Mouse (Mus musculus) lung, embryonic 16.5 days (tissue): ENCODE data around the gene Olfr487. TPM values are rescaled to one million over a fixed set of nuclear protein-coding genes. Genes with fewer than 3 reads are reported as not detected.
"Not testable (repeated sequence)": the region's sequence is repeated elsewhere in the genome, so short reads cannot be mapped to it uniquely, and the experiment has no call there.

Experiments used
- ATAC-seq: fragments of 200-750 bp; cut with Nextera tagmentation; 2 replicates; pipeline ENCODE4 v1.8.0; 2017; ENCODE audit warnings: low read depth, mild to moderate bottlenecking, moderate library complexity
- H3K27ac ChIP-seq: fragments of 300-500 bp; sonication (generic); 2 replicates; pipeline ENCODE4 v1.5.1; 2014; ENCODE audit warnings: mild to moderate bottlenecking, control low read depth, low read length
- H3K27me3 ChIP-seq: fragments of 300-500 bp; sonication (generic); 2 replicates; pipeline ENCODE4 v1.6.1; 2014; ENCODE audit warnings: low read depth, low read length, mixed read lengths; ENCODE audit not compliant: control insufficient read depth, insufficient read depth
- H3K36me3 ChIP-seq: fragments of 300-500 bp; sonication (generic); 2 replicates; pipeline ENCODE4 v1.6.1; 2014; ENCODE audit warnings: low read length; ENCODE audit not compliant: control insufficient read depth, insufficient read depth
- H3K4me1 ChIP-seq: fragments of 300-500 bp; sonication (generic); replicated peaks from 2 replicates; pipeline ENCODE4 v1.6.1; 2014; ENCODE audit warnings: low read length, mixed read lengths; ENCODE audit not compliant: control insufficient read depth, insufficient read depth
- H3K4me2 ChIP-seq: fragments of 300-500 bp; sonication (generic); 2 replicates; pipeline ENCODE4 v1.6.1; 2014; ENCODE audit warnings: low read depth, low read length, control low read depth
- H3K4me3 ChIP-seq: fragments of 300-500 bp; sonication (generic); 2 replicates; pipeline ENCODE4 v1.5.1; 2014; ENCODE audit warnings: mild to moderate bottlenecking, low read length, control low read depth
- H3K9ac ChIP-seq: fragments of 300-500 bp; sonication (generic); 2 replicates; pipeline ENCODE4 v1.6.1; 2014; ENCODE audit warnings: low read length, control low read depth
- H3K9me3 ChIP-seq: fragments of 300-500 bp; sonication (generic); 2 replicates; pipeline ENCODE4 v1.6.1; 2016; ENCODE audit warnings: low read length; ENCODE audit not compliant: control insufficient read depth
- WGBS: fragments of 180-500 bp; shearing (Covaris S2); extraction: QIAGEN DNeasy Blood & Tissue Kit; methylation state at CpG from one replicate; pipeline ENCODE4 v1.1.7; 2014; 5-methylcytosine and 5-hydroxymethylcytosine counted together
- polyA plus RNA-seq: library from polyadenylated mRNA; unstranded; fragments of >200 nt; fragmentation: Nextera tagmentation; extraction: Ambion mirVana; gene quantifications from 2 replicates; pipeline ENCODE4 v1.2.1, GENCODE M21; 2015

Gene Olfr487
- polyA plus RNA-seq, result not detected in 2 replicates

GRCm38 (mm10) chr7:108214536-108214935, at the start of gene Olfr487:
Gene Olfr487 (minus strand): TSS chr7:108214636.
- not testable (repeated sequence) for ATAC-seq, H3K4me1 ChIP-seq, H3K4me2 ChIP-seq, H3K9ac ChIP-seq, H3K27me3 ChIP-seq, H3K9me3 ChIP-seq, H3K36me3 ChIP-seq, H3K27ac ChIP-seq, H3K4me3 ChIP-seq

GRCm38 (mm10) chr7:108258247-108258646, 43.8 kb upstream of the Olfr487 start, which contains the start of gene Olfr488:
Gene Olfr488 (minus strand): TSS chr7:108258347.
- H3K27me3 ChIP-seq, result no peaks in the 10 kb centered on the region
- no peak within 1 kb of the TSS for H3K4me2 ChIP-seq
- no peaks in the 10 kb centered on the region for H3K9me3 ChIP-seq
- H3K36me3 ChIP-seq, result no peaks in the 10 kb centered on the region
- H3K27ac ChIP-seq, result no peak within 1 kb of the TSS
- H3K4me3 ChIP-seq, result no peak within 1 kb of the TSS
- no peaks in the 10 kb centered on the region for H3K4me1 ChIP-seq
- H3K9ac ChIP-seq, result no peak within 1 kb of the TSS
- no peak for ATAC-seq

- ATAC-seq, result no peak
- no peak overlapping the region for H3K9ac ChIP-seq
- WGBS, result 70% methylated on average over 3 of the region's 3 CpGs
- H3K4me1 ChIP-seq, result no peaks in the 10 kb centered on the region
- H3K27ac ChIP-seq, result no peak overlapping the region
- no peak overlapping the region for H3K4me3 ChIP-seq
- H3K9me3 ChIP-seq, result no peaks in the 10 kb centered on the region
- H3K27me3 ChIP-seq, result no peaks in the 10 kb centered on the region
- no peaks in the 10 kb centered on the region for H3K36me3 ChIP-seq
- no peak overlapping the region for H3K4me2 ChIP-seq
Measured at GRCm38 (mm10) chr7:108233551-108233950, 19.1 kb upstream of the Olfr487 start.

DNA sequence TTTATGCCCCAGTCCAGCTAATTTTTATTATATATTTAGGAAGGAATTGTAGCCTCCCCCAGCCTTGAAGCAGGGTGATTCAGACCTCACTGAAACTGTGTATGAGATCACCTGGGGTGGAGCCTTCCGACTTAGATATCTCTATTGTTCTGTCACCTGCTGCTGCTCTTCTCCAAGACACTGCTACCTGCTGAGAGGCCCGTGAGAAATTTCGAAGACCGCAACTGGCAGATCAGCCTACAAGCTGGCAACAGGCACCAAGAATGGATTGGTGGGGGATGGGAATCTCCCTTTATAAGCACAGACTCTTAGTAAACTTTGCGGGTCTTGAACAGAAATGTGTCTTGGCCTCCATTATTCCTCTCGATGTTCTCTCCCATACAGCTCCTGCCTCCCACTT, 17.5 kb downstream of the Olfr487 start:
- ATAC-seq, result no peak
- 71% methylated on average over 6 of the region's 6 CpGs for WGBS

DNA sequence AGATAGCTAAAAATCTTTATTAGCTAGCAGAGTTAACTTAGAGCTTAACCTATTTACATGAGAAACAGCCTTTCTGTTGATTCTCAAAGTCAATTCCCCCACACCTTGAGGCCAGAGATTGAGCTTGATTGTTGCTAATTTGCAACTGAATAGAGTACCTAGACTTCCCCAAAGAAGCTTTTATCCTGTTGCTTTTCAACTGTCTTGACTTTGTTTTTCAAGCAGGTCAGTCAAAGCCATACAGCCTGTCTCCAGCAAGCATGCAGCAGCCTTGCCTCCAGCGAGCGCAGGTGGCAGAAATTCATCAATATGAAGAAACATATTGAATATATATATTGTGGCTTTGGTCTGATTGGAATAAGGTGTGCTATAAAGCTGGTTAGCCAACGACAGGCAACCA, 18.1 kb downstream of the Olfr487 start:
- H3K36me3 ChIP-seq, H3K4me1 ChIP-seq, H3K27me3 ChIP-seq, H3K9me3 ChIP-seq, ATAC-seq, H3K9ac ChIP-seq, H3K4me2 ChIP-seq, H3K27ac ChIP-seq, H3K4me3 ChIP-seq: not testable (repeated sequence)
- WGBS, result 54% methylated on average over 3 of the region's 3 CpGs

More for the DNA sequence above, 17.5 kb downstream of the Olfr487 start:
- Histone ChIP-seq H3K36me3 (no peaks in the 10 kb centered on the region), H3K4me1 (no peaks in the 10 kb centered on the region), H3K9me3 (no peaks in the 10 kb centered on the region), H3K4me3 (no peak overlapping the region), H3K27me3 (no peaks in the 10 kb centered on the region), H3K9ac (no peak overlapping the region), H3K27ac (no peak overlapping the region), H3K4me2 (no peak overlapping the region)

DNA sequence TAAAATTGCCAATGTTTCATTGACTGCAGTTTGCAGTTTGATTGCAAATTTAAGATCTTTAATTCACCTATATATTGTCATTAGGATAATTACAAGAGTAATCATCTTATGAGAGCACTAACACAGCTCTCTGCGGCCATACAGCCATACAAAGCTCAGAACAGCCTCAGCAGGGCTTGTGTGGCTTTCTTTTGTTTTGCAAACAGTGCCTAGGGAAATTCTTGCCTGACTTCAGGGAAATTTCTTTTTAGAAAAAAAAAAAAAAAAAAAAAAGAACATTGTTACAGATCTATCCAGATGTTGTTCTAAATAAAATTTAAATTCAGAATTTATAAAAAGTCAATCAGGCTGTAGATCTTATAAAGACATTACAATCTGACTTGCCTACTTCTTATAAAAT, 21.7 kb downstream of the Olfr487 start:
- WGBS, result 63% methylated on average over 1 of the region's 1 CpGs
- not testable (repeated sequence) for H3K4me3 ChIP-seq, H3K9me3 ChIP-seq, H3K4me2 ChIP-seq, H3K9ac ChIP-seq, H3K4me1 ChIP-seq, H3K36me3 ChIP-seq, H3K27me3 ChIP-seq, ATAC-seq, H3K27ac ChIP-seq

DNA sequence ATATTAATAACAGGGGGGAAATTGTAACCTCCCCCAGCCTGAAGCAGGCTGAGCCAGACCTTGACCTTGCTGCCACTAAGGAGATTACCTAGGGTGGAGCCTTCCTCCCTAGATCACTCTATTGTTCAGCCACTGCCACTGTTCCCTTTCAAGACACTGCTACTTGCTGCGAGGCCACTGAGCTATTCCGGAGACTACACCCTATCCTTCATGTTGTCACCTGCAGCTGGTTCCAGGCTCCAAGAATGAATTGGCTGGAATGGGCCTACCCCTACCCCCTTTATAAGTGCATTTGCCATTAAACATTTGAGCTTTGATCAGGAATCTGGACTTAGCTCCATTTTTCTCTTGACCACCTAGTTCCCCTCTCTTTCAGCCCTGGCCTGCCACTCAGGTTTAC, 23.2 kb downstream of the Olfr487 start:
- not testable (repeated sequence) for H3K9ac ChIP-seq, ATAC-seq, H3K27me3 ChIP-seq, H3K4me3 ChIP-seq, H3K9me3 ChIP-seq, H3K27ac ChIP-seq, H3K4me2 ChIP-seq, H3K4me1 ChIP-seq, H3K36me3 ChIP-seq
- WGBS, result 62% methylated on average over 2 of the region's 2 CpGs

GRCm38 (mm10) chr7:108185237-108185636, 29.2 kb downstream of the Olfr487 start:
- H3K4me3 ChIP-seq, H3K4me2 ChIP-seq, ATAC-seq: not testable (repeated sequence)

GRCm38 (mm10) chr7:108184401-108184800, 30.0 kb downstream of the Olfr487 start:
- H3K27ac ChIP-seq, H3K27me3 ChIP-seq, H3K9me3 ChIP-seq, H3K4me3 ChIP-seq, ATAC-seq, H3K4me1 ChIP-seq, H3K36me3 ChIP-seq, H3K4me2 ChIP-seq, H3K9ac ChIP-seq: not testable (repeated sequence)
- 81% methylated on average over 3 of the region's 3 CpGs for WGBS

More at GRCm38 (mm10) chr7:108185237-108185636, 29.2 kb downstream of the Olfr487 start:
- WGBS, result 75% methylated on average over 2 of the region's 2 CpGs
- H3K9me3 ChIP-seq, H3K27ac ChIP-seq, H3K9ac ChIP-seq, H3K27me3 ChIP-seq, H3K36me3 ChIP-seq, H3K4me1 ChIP-seq: not testable (repeated sequence)

DNA sequence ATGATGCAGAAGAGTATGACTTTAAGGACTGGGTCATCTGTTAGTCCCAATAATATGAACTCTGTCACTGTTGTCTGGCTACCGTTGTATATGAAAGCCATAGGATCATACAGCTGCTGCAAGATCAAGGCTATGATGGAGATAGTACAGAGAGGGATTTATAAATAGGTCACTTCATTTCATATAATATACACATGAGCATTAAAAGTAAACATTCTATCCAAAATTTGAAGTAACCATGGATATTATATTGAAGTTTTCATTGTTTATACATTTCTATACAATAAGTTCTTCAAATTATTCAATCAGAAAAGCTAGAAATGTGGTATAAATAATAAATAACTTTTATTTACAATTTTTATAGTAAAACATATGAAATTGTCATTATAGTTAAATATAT, 41.8 kb downstream of the Olfr487 start, which contains the start of gene Olfr486:
TSS of gene Olfr486 (minus strand) at position 101 of the 400 bp plus-strand sequence.
- not testable (repeated sequence) for ATAC-seq, H3K27me3 ChIP-seq, H3K4me1 ChIP-seq, H3K36me3 ChIP-seq, H3K4me3 ChIP-seq, H3K27ac ChIP-seq, H3K9me3 ChIP-seq, H3K9ac ChIP-seq, H3K4me2 ChIP-seq
- WGBS, result 82% methylated on average over 1 of the region's 1 CpGs
